Mouse (Mus musculus) brown adipose tissue, adult 24 weeks (tissue): ENCODE results near the gene 1700010B08Rik. TPM values are rescaled to one million over a fixed set of nuclear protein-coding genes. Genes with fewer than 3 reads are reported as not detected.

Source experiments
- H3K27ac ChIP-seq: fragments of 200-500 bp; replicated peaks from 2 replicates; pipeline ENCODE4 v1.5.1; 2012; ENCODE audit warnings: low read depth, mild to moderate bottlenecking, low read length
- H3K4me1 ChIP-seq: fragments of 200-500 bp; 2 replicates; pipeline ENCODE4 v1.6.1; 2012; ENCODE audit warnings: low read length, mixed read lengths; ENCODE audit not compliant: control insufficient read depth, insufficient read depth, insufficient read length
- H3K4me3 ChIP-seq: fragments of 200-500 bp; 2 replicates; pipeline ENCODE4 v1.5.1; 2012; ENCODE audit warnings: low read depth, mild to moderate bottlenecking, low read length, moderate library complexity; ENCODE audit not compliant: insufficient read depth
- polyA plus RNA-seq: library from polyadenylated mRNA; stranded (reverse); fragments of >200 nt; gene quantifications from 2 replicates; pipeline ENCODE4 v1.2.4, GENCODE M21; 2012; ENCODE audit not compliant: missing spikeins, insufficient read depth, insufficient read length

The 1700010B08Rik gene
- polyA plus RNA-seq, 1 experiment, result not detected

DNA sequence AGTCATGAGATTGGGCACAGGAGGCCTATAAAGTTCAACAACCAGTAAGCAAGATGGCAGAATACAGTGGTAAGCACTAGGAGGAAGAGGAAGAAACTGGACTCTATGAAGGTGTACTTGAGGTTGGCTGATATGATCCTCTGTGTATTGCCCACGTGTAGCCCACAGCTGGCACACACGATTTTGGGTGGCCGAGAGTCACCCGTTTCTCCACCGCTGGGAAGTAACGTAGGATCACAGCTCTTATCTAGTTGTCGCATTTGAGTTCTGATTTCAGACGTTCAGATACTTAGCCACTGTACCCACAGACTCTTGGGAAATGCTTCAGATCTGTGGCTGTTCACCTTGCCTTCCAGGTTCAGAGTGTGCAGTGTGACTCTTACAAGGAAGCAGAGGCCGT lies 19.0 kb downstream of the 1700010B08Rik start:
- Histone ChIP-seq H3K4me1 (peaks cover 30% of the 10 kb centered on the region), H3K27ac (no peak overlapping the region), H3K4me3 (peak overlapping the region; percentile 87)

DNA sequence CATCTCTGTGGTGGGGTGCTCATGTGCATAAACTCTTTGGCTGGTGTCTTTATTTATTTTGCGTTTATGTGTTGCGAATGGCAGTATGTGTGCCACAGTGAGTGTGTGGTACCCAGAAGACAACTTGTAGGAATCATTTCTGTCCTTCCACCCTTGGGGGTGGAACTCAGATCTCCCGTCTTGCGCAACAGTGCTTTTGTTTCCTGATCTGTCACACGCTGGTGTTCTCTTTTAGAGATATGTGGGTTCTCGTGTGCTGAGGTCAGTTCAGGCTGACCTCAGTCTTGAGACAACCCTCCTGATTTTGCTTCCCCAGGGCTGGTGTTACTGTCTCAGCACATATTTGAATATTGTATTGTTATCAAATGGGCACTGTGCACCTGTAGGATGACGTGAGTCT lies 19.9 kb downstream of the 1700010B08Rik start:
- Histone ChIP-seq H3K27ac (no peak overlapping the region), H3K4me3 (peak overlapping the region; percentile 87; the same call in 1 of the 2 replicates), H3K4me1 (peaks cover 30% of the 10 kb centered on the region)

DNA sequence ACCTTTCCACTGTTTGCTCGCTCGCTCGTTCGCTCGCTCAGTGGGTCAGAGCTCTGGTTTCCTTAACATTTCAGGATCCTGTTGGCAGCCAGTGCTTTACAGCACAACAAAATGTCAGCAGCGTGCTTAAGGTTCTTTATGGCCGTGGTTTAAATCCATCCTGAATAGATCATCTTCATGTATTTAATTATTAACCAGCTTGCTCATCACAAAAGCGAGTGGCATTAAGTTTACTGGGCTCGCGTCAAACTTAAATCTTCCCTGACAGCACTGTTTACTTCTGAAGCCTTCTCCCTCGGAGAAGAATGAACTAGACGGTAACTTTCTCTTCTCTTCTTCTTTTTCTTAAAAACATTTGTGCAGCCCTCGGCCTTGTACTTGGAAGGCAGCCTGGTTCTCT lies 22.9 kb downstream of the 1700010B08Rik start:
- Histone ChIP-seq H3K4me3 (no peak overlapping the region), H3K27ac (no peak overlapping the region), H3K4me1 (peaks cover 30% of the 10 kb centered on the region)

DNA sequence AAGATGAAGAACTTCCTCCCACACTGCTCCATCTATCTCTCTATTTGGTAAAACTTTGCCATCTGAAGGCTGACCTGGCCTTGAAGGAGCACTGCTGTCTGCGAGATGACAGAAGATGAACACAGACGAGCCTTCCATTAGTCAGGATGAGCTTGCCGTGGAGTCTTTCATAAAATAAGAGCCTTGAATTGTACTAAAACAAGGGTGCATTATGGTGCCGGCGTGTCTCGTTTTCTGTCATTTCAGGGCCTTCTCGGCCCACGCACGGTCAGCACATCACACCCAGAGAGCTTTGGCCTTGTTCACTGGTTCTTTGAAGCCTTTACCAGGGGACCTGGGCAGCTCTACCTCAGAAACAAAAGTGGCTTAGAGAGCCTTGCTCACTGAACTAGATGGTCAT lies 23.5 kb downstream of the 1700010B08Rik start:
- no peak overlapping the region for H3K4me3 ChIP-seq

DNA sequence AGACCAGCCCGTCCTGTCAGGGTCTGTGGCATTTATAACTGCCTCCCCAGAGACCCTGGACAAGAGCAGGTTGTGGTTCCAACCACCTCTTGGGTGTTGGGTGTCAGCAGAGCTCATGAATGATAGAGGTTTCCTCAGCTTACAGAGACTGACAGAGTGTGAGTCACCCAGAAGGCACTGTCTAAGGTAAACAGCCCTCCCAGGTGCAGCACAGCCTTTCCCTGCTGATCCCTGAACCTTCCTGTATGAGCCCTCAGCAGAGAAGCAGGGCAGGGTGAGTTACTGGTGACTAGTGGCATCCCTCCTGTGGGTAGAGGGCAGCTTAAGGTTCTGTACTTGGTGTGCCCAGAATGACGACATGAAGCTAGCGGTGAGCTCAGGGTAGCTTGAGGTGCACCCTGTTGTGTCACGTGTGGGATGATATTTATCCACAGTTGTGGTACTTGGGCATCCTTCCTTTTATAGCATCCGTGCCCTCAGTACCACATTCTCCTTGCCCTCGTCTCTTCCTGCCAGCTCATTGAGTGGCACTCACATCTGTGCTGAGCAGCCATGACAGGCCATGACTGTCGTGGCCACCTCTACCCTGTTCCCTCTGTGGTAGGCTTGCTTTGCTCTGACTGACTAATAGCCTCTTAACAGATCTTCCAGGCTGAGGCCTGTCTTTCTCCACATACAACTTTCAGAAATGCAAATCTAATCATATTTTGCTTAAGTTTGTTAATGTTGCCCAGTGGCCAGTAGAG lies 25.0 kb downstream of the 1700010B08Rik start:
- peaks cover 17% of the 10 kb centered on the region for H3K4me1 ChIP-seq
- H3K4me3 ChIP-seq, result no peak overlapping the region
- no peak overlapping the region for H3K27ac ChIP-seq

More for the DNA sequence above, 23.5 kb downstream of the 1700010B08Rik start:
- H3K4me1 ChIP-seq, result peaks cover 30% of the 10 kb centered on the region
- H3K27ac ChIP-seq, result no peak overlapping the region

DNA sequence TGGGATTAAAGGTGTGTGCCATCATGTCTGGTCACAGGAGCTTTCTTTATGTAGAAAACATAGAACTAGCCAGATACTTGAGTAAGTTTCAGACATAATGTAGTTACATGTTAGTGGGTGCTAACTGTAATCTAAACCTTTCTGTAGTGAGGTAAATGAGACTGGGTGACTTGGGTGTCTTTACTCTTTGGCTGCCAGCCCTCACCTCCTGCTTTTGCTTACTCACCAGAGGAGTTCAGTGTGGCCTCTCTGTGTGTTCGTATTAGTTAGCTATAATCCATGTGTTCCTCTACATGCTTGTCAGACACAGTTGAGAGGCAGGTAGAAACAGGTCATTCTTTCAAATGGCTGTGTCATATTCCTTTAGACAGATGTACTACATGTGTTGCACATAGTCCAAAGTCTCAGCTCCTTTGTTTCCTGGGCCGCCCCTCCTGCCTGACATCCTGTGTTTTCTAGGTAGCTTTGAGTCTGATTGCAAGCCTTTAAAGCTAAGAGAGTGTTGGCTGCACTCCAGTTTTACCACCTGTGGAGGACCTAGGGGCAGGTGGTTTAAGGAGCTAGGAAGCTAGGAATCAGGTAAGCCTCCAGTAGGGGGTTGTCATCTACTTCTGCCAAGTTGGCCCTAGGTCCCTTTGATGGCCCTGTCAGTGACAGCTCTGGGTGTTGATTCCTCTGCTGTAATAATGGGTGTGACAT lies 29.9 kb downstream of the 1700010B08Rik start:
- Histone ChIP-seq H3K4me1 (no peaks in the 10 kb centered on the region), H3K27ac (no peak overlapping the region), H3K4me3 (no peak overlapping the region)

DNA sequence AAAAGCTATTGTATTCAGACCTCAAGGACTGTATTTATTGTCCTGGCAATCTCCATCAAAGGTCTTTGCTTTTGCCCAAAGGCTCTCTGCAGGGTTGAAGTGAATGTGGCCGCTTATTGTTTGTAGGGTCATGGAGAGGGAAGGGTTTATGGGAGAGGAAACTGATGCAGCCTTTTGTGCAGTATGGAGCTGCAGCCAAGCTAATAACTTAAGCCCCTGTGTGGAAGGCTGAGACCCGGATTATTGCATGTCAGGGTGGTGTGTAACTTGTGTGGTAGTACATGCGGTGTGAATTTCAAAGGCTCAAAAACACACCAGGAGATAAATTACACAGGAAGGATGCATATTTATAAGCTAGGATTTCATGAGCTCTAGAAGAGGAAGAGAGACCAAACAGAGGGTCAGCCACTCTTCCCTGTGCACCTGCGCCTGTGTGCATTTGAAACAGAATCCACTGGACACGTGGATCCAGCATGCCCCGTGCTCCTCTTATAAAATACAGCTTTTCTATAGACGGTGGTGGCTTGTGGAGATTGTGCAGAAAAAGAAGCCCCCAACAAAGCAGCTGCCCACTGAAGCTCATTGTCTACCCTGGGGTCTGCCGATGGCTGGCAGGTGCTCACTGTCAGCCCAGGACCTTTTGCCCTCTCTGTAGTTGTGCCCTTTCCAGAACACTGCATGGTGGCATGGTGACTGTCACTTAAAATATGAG lies 36.4 kb downstream of the 1700010B08Rik start:
- Histone ChIP-seq H3K4me1 (peaks cover 4% of the 10 kb centered on the region; the same call in 1 of the 2 replicates), H3K4me3 (no peak overlapping the region), H3K27ac (no peak overlapping the region)

DNA sequence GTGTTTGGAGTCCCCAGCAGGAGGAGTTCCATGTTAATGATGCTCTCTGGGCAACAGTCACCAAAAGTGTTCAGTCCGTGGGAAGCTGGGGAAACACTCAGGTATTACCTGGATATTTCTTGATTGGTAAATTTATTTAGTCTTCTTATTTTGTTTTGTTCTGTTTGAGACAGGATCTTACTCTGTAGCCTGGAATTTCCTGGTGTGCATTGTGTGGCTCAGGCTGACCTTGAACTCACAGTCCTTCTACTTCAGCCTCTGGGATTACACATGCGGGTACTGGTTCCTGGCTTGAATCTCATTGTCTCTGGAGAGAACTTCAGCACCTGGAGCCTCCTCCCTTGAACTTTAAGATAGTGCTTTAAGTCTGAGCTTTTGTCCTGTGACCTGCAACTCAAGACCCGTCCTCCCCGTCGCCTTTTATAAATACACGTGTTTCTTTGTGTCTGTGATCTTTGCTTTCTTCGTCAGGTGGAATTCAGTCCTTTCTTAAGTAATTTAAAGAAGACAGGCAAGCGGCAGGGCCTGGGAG lies 38.5 kb downstream of the 1700010B08Rik start:
- H3K27ac ChIP-seq, result no peak overlapping the region
- H3K4me3 ChIP-seq, result no peak overlapping the region
- peaks cover 4% of the 10 kb centered on the region; the same call in 1 of the 2 replicates for H3K4me1 ChIP-seq

DNA sequence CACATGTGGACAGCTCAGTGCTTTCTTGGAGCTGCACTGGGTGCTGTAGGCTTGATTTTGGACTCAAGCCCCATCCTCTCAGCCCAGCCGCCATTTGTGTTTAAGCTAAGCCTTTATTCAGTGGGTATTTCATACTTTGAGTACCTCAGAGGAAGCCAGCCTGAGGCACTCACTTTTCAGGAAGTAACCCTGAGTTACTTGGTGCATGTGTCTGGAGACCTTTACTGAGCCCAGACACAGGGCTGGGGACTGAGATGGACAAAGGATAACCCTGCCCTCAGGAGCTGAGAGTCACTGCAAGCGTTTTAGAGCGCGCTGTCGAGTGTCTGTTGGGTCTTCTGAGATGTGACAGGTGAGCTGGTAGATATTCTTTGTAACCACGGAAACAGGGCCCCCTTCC lies 41.4 kb downstream of the 1700010B08Rik start:
- H3K4me1 ChIP-seq, result peaks cover 4% of the 10 kb centered on the region; the same call in 1 of the 2 replicates
- no peak overlapping the region for H3K27ac ChIP-seq
- H3K4me3 ChIP-seq, result no peak overlapping the region

DNA sequence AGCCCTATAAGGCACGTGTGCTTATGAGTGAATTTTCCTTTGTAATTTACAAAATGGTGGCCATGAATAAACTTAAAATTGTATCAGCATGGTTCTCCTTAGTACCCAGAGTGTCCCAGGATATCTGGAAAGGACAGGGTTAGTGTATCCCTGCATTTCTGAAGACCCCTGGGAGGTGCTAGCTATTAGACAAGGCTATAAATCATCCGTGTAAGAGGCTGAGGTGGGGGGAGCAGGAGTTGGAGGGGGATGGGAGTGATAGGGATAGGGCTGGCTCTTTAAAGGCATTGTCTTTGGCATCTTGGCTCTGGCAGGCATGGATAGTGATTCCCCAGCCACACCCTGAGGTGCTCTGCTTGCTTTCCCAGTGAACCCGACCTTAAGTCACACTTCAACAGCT lies 45.4 kb downstream of the 1700010B08Rik start:
- H3K4me1 ChIP-seq, result 0 out of 2 replicates have a peak, but pooled peaks cover 5% of the 10 kb centered on the region

DNA sequence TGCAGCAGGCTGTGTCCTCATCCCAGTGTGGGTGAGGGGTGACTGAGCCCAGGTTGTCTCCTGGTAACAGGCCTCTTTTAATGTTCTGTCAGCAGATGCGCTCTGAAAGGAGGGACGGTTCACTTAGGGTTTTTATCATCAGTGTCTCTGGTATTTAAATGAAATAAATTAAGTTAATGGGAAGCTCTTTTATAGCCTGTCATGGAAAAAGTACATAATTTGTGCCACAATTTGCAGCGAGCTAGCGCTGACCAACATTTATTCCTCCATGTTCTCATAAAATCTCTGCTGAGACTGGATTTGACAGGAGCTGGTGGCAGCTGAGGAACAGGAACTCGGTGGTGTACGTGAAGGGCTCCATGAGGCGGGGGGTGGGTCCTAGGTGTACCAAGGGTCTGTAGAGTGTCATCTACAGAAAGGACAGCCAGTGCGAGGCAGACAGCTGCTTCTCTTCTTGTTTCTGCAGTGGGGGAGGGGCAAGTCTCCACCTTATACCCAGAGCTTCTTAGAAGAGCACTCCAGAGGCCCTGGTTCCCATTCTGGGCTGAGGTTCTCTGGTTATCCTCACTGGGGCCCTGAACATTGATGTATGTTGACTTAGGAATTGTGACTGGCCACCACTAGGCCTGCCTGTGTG lies 48.9 kb downstream of the 1700010B08Rik start:
- H3K27ac ChIP-seq, result no peak overlapping the region
- no peak overlapping the region for H3K4me3 ChIP-seq
- 0 out of 2 replicates have a peak, but pooled peaks cover 2% of the 10 kb centered on the region for H3K4me1 ChIP-seq

More for the DNA sequence above, 45.4 kb downstream of the 1700010B08Rik start:
- Histone ChIP-seq H3K4me3 (no peak overlapping the region), H3K27ac (no peak overlapping the region)

DNA sequence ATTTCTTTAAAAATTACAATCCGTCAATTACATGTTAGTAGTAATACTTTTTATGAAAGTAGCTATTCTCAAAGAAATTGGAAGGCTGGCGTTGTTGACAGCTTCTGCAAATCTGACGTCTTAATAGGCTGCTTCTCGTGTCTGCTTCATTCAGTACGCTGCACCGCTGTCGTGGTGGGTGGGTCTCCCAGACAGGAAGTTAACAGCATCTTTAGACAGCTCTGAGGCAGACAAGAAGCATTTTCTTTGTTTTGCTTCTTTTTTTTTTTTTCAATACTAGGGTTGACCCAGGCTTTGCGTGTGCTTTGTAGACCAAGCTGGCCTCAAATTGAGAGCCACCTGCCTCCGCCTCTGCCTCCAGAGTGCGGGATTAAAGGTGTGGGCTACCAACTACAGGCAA lies 50.0 kb downstream of the 1700010B08Rik start:
- Histone ChIP-seq H3K4me1 (0 out of 2 replicates have a peak, but pooled peaks cover 2% of the 10 kb centered on the region), H3K27ac (no peak overlapping the region), H3K4me3 (no peak overlapping the region)

DNA sequence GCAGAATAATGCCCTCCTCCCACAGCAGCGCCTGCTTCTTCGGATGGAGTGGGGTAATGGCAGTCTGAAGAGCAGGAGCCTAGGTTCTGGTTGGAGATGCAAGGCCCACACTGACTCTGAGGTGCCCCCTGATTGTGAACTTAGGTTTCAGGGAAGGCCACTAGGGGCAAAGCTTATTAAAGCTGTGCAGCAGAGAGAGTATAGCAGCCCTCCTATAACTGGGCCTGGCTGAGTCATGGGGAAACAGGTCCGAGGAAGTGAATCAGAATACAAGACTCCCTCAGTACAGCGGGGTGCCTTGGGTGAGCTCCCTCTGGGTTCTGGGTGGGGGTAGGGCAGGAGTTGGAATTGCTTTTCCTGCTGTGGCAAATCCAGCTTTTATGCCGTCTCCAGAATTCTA lies 51.4 kb downstream of the 1700010B08Rik start:
- 0 out of 2 replicates have a peak, but pooled peaks cover 2% of the 10 kb centered on the region for H3K4me1 ChIP-seq
- no peak overlapping the region for H3K27ac ChIP-seq
- H3K4me3 ChIP-seq, result no peak overlapping the region
